Mouse (Mus musculus) hindbrain, embryonic 16.5 days (tissue): Measurements from ENCODE around the gene Specc1l. TPM values are rescaled to one million over a fixed set of nuclear protein-coding genes. Genes with fewer than 3 reads are reported as not detected.
"Not testable (repeated sequence)": the region's sequence is repeated elsewhere in the genome, so short reads cannot be mapped to it uniquely, and the experiment has no call there.

Experiments
- ATAC-seq: fragments of 200-750 bp; cut with Nextera tagmentation; 2 replicates; pipeline ENCODE4 v1.8.0; 2017; ENCODE audit warnings: moderate TSS enrichment, moderate library complexity
- H3K27ac ChIP-seq: fragments of 300-500 bp; sonication (generic); 2 replicates; pipeline ENCODE4 v1.5.1; 2014; ENCODE audit warnings: low read depth, mild to moderate bottlenecking, control low read depth, low read length, moderate library complexity
- H3K27me3 ChIP-seq: fragments of 300-500 bp; sonication (generic); replicated peaks from 2 replicates; pipeline ENCODE4 v1.6.1; 2014; ENCODE audit warnings: low read length; ENCODE audit not compliant: control insufficient read depth, insufficient read depth
- H3K36me3 ChIP-seq: fragments of 300-500 bp; sonication (generic); 2 replicates; pipeline ENCODE4 v1.6.1; 2014; ENCODE audit warnings: mild to moderate bottlenecking, low read length, moderate library complexity, mixed read lengths; ENCODE audit not compliant: control insufficient read depth, insufficient read depth
- H3K4me1 ChIP-seq: fragments of 300-500 bp; sonication (generic); 2 replicates; pipeline ENCODE4 v1.6.1; 2014; ENCODE audit warnings: low read depth, low read length; ENCODE audit not compliant: control insufficient read depth, insufficient read depth
- H3K4me2 ChIP-seq: fragments of 300-500 bp; sonication (generic); 2 replicates; pipeline ENCODE4 v1.6.1; 2014; ENCODE audit warnings: mild to moderate bottlenecking, low read length, control low read depth, moderate library complexity
- H3K4me3 ChIP-seq: fragments of 300-500 bp; sonication (generic); 2 replicates; pipeline ENCODE4 v1.5.1; 2014; ENCODE audit warnings: mild to moderate bottlenecking, low read length, control low read depth, moderate library complexity
- H3K9ac ChIP-seq: fragments of 300-500 bp; sonication (generic); 2 replicates; pipeline ENCODE4 v1.6.1; 2014; ENCODE audit warnings: low read depth, mild to moderate bottlenecking, control low read depth, low read length, moderate library complexity
- H3K9me3 ChIP-seq: fragments of 300-500 bp; sonication (generic); 2 replicates; pipeline ENCODE4 v1.6.1; 2014; ENCODE audit warnings: mild to moderate bottlenecking, low read length, moderate library complexity; ENCODE audit not compliant: control insufficient read depth
- WGBS: fragments of 180-500 bp; shearing (Covaris S2); extraction: QIAGEN DNeasy Blood & Tissue Kit; methylation state at CpG from one replicate; pipeline ENCODE4 v1.1.7; 2014; 5-methylcytosine and 5-hydroxymethylcytosine counted together
- polyA plus RNA-seq: library from polyadenylated mRNA; unstranded; fragments of >200 nt; fragmentation: Nextera tagmentation; extraction: Ambion mirVana; gene quantifications from 2 replicates; pipeline ENCODE4 v1.2.1, GENCODE M21; 2015

Specc1l gene
- polyA plus RNA-seq, 1 experiment from 2014 or later = 24.7 TPM

DNA sequence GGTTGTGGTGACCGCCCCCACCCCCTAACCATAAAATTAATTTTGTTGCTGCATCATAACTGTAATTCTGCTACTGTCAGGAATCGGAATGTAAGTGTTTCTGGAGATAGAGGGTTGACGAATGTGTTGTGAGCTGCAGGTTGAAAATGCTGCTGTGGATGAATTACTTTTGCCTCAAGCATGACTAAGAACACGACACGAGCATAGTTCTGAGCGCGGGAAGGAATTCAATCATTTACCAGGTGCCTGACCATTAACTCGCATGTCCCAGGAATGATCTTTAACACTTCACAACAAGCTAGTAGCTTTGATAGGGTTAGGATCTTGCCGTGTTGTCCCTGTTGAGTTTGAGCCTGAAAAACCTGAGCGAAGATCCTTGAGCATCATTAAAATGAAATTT lies 125.4 kb downstream of the Specc1l start:
- no peak for ATAC-seq

DNA sequence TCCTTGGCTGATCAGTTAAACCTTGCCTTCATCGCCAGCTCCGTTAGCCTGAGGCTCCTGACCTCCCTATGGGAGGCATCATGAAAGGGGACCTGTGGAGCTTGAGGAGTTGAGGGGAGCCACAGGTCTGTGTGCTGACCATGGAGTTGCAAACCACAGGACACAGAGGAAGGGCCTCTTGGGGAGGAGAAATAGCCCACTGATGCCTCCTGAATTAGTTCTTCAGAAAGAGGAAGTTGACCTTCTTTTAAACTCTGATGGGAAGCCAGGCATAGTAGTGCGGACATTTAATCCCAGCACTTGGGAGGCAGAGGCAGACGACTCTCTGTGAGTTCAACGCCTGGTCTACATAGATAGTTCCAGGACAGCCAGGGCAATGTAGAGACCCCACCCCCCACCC lies 127.0 kb downstream of the Specc1l start:
- ATAC-seq = no peak

More for the DNA sequence above, 125.4 kb downstream of the Specc1l start:
- WGBS = 78% methylated on average over 10 of the region's 10 CpGs
- Histone ChIP-seq H3K27me3 (no peaks in the 10 kb centered on the region), H3K9me3 (no peaks in the 10 kb centered on the region), H3K27ac (no peak overlapping the region), H3K4me1 (no peaks in the 10 kb centered on the region), H3K36me3 (no peaks in the 10 kb centered on the region), H3K4me2 (no peak overlapping the region), H3K4me3 (no peak overlapping the region), H3K9ac (no peak overlapping the region)

DNA sequence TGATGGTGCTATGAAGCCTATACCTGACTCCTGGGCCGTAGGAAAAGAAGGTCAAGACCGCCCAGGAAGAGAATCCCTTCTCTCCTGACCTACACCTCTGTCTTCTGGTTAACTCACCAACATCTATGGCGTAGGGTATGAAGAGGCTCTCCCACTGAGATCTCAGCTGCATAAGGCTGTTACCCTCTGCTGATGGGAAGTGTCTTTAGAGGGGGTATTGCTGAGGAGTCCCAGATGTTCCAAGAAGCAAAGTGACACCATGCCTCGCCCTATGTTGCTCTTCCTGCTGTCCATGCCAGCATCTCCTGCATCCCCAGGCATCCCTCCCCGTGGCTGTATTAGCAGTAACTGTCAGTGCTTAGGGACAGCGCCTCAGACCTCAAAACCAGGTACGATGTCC lies 127.5 kb downstream of the Specc1l start:
- Histone ChIP-seq H3K9ac (no peak overlapping the region), H3K27ac (no peak overlapping the region), H3K9me3 (no peaks in the 10 kb centered on the region), H3K4me3 (no peak overlapping the region), H3K4me2 (no peak overlapping the region), H3K4me1 (no peaks in the 10 kb centered on the region), H3K36me3 (no peaks in the 10 kb centered on the region), H3K27me3 (no peaks in the 10 kb centered on the region)
- no peak for ATAC-seq
- WGBS = 84% methylated on average over 7 of the region's 7 CpGs

More for the DNA sequence above, 127.0 kb downstream of the Specc1l start:
- Histone ChIP-seq H3K4me1 (no peaks in the 10 kb centered on the region), H3K9ac (no peak overlapping the region), H3K27ac (no peak overlapping the region), H3K9me3 (no peaks in the 10 kb centered on the region), H3K4me3 (no peak overlapping the region), H3K36me3 (no peaks in the 10 kb centered on the region), H3K4me2 (no peak overlapping the region), H3K27me3 (no peaks in the 10 kb centered on the region)
- 88% methylated on average over 5 of the region's 5 CpGs for WGBS

DNA sequence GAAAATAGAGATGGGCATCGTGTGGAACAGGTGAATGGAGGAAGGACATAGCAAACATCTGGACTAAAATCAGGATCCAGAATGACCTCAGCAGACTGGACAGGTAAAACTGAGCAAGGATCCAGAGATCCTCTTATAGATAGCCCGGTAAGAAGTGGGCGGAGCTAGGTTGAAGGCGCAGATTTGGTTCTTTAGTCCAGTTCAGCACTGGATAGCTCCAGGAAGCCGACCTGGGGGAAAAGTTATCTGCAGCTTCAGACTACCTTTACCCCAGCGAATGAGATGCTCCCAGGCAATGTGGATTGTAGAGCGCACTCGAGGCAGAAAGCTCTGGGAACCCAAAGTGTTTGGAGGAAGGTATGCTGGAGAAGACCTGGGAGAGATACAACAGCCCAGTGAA lies 130.1 kb downstream of the Specc1l start:
- Histone ChIP-seq H3K9me3 (no peaks in the 10 kb centered on the region; the same call in 1 of the 2 replicates), H3K4me3 (no peak overlapping the region), H3K27me3 (no peaks in the 10 kb centered on the region), H3K4me1 (no peaks in the 10 kb centered on the region), H3K4me2 (no peak overlapping the region), H3K27ac (no peak overlapping the region), H3K36me3 (no peaks in the 10 kb centered on the region), H3K9ac (no peak overlapping the region)
- no peak for ATAC-seq
- WGBS = 46% methylated on average over 8 of the region's 8 CpGs

DNA sequence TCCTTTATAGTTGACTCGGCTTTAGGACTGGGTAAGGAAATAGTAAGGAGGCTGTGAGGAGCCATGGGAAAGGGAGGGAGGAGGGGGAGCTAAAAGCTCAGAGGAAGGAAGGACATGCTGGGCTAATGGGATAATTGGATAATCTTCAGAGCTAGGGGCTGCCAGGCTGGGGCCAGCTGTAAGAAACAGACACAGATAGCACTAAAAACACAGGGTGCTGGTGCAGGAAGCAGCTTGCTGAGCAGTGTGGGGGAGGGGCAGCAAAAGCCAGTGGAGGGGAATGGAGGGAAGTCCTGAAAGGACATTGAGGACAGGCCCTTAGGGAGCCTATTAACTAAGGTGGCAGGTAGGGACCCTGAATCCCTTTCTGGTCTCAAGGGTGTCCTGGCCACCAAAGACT lies 132.7 kb downstream of the Specc1l start:
- not testable (repeated sequence) for ATAC-seq, H3K4me3 ChIP-seq, H3K36me3 ChIP-seq, H3K27ac ChIP-seq, H3K9ac ChIP-seq, H3K9me3 ChIP-seq, H3K4me2 ChIP-seq, H3K4me1 ChIP-seq, H3K27me3 ChIP-seq
- WGBS = 88% methylated on average over 1 of the region's 1 CpGs

DNA sequence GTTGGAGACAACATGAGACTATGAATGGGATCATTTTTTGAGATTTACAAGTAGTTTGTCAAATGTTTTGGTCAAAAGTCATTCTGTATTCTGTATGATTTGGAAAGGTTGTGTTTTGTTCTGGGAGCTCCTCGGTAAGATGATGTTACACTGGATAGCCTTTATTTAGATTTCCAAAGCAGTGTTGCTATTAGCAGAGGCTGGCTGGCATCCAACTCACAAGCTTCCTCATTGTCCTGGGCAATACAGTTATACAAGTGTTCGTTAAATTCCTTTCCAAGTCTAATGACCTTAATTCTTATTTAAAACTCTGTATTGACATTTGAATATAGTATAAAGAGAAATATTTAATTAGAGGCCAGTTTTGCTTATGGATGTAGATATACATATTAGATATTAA lies 133.4 kb downstream of the Specc1l start:
- Histone ChIP-seq H3K4me3 (no peak overlapping the region), H3K9ac (no peak overlapping the region), H3K36me3 (no peaks in the 10 kb centered on the region), H3K4me1 (no peaks in the 10 kb centered on the region), H3K9me3 (no peaks in the 10 kb centered on the region; the same call in 1 of the 2 replicates), H3K4me2 (no peak overlapping the region), H3K27ac (no peak overlapping the region), H3K27me3 (no peaks in the 10 kb centered on the region)
- ATAC-seq = no peak
- 58% methylated on average over 2 of the region's 2 CpGs for WGBS

DNA sequence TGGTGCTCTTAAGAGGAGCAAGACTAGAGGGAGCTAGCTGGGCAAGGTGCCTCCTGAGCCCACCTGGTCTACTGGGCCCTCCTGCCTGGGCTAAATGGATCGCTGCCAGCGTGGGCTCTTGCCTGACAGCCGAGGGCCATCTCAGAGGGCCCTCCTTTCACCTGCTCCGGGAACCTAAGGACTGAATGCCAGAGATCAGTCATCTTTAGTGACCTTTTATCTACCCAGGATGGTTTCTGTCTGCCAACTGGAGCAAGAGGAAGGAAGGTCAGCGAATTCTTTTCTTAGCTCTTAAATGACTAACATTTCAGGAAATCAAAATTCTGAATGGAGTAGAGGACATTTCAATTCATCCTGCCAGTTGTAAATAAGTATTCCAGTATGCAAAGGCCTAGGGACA lies 138.7 kb downstream of the Specc1l start:
- H3K4me3 ChIP-seq = no peak overlapping the region
- no peak for ATAC-seq
- 87% methylated on average over 5 of the region's 5 CpGs for WGBS

DNA sequence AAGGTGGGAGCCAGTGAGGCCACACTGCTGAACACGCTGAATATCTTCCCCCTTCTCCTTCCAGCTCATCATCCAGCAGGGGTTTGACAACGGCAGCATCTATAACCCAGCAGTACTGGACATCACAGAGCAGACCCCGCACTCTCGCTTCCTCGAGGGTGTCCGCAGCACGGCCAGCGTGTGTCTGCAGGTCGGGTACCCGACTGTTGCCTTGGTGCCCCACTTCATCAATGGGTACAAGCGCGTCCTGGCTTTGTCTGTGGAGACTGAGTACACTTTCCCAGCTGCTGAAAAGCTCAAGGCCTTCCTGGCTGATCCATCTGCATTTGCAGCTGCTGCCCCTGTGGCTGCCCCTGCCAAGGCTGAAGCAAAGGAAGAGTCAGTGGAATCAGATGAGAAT lies 140.7 kb downstream of the Specc1l start:
- 96% methylated on average over 12 of the region's 12 CpGs for WGBS
- Histone ChIP-seq H3K4me2 (no peak overlapping the region), H3K36me3 (no peaks in the 10 kb centered on the region), H3K27me3 (no peaks in the 10 kb centered on the region), H3K27ac (no peak overlapping the region), H3K9me3 (no peaks in the 10 kb centered on the region), H3K4me1 (no peaks in the 10 kb centered on the region), H3K9ac (no peak overlapping the region), H3K4me3 (no peak overlapping the region)
- ATAC-seq = no peak

More for the DNA sequence above, 138.7 kb downstream of the Specc1l start:
- Histone ChIP-seq H3K36me3 (no peaks in the 10 kb centered on the region), H3K9me3 (no peaks in the 10 kb centered on the region; the same call in 1 of the 2 replicates), H3K27ac (no peak overlapping the region), H3K9ac (no peak overlapping the region), H3K4me1 (no peaks in the 10 kb centered on the region), H3K27me3 (no peaks in the 10 kb centered on the region), H3K4me2 (no peak overlapping the region)

DNA sequence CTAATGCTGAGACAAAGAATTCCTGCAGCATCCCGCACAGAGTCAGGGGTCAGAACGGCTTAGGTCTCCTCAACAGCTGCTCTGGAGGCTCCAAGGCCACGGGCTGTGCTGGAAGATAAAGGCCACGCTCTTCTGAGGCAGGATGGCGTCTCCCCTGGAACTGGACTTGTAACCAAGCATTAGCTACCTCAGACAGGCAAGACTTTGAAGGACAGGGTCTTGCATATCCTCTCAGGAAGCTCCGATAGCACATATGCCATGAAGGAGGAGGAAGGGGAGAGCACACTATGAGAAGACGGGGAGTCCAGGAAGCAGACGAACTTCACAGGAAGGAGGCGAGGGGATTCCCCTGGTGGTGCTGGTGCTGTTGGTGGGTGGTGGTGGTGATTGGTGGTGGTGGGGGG lies 142.0 kb downstream of the Specc1l start:
- not testable (repeated sequence) for ATAC-seq, H3K4me1 ChIP-seq

DNA sequence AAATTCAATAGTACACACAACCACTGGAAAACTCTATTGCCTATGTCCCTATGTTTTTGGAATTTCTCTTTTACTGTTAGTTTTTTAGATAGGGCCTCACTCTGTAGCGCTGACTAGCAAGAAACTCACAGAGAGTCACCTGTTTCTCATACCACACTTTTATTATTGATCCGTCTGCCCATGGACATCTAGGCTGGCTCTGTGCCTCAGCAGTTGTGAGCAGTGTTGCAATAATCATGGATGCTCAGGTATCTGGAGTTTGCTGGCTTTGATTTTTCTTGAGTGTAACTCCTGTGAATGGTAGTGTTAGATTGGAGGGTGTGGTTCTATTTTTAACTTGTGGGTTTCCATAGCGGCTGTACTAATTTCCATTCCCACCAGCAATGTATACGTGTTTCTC lies 143.5 kb downstream of the Specc1l start:
- no peaks in the 10 kb centered on the region for H3K27me3 ChIP-seq
- H3K9me3 ChIP-seq = no peaks in the 10 kb centered on the region
- H3K36me3 ChIP-seq = no peaks in the 10 kb centered on the region
- H3K4me1 ChIP-seq = no peaks in the 10 kb centered on the region
- no peak overlapping the region for H3K9ac ChIP-seq
- H3K4me2 ChIP-seq = no peak overlapping the region
- H3K4me3 ChIP-seq = no peak overlapping the region
- no peak for ATAC-seq
- no peak overlapping the region for H3K27ac ChIP-seq
- 83% methylated on average over 4 of the region's 4 CpGs for WGBS

More for the DNA sequence above, 142.0 kb downstream of the Specc1l start:
- not testable (repeated sequence) for H3K4me3 ChIP-seq, H3K36me3 ChIP-seq, H3K27me3 ChIP-seq, H3K9ac ChIP-seq, H3K9me3 ChIP-seq, H3K27ac ChIP-seq, H3K4me2 ChIP-seq
- WGBS = 74% methylated on average over 9 of the region's 9 CpGs
